Mouse (Mus musculus) heart, adult 11 months (tissue): ENCODE data around the gene Parva.

Experiments
- DNase-seq: peaks from one replicate; pipeline ENCODE4 v3.0.0; 2022

Parva gene

GRCm38 (mm10) chr7:112473649-112474435, 46.5 kb downstream of the Parva start:
- DNase-seq = peak; percentile 90

- peak; percentile 98 for DNase-seq
These were observed 51.8 kb downstream of the Parva start for GRCm38 (mm10) chr7:112479116-112479515.

GRCm38 (mm10) chr7:112481031-112481430, 53.7 kb downstream of the Parva start:
- DNase-seq = peak; percentile 89

- DNase-seq = no peak
These were observed 55.3 kb downstream of the Parva start for GRCm38 (mm10) chr7:112482572-112482971.

- DNase-seq = no peak
These were observed 56.1 kb downstream of the Parva start for GRCm38 (mm10) chr7:112483382-112483781.

GRCm38 (mm10) chr7:112490825-112491224, 63.5 kb downstream of the Parva start:
- no peak for DNase-seq

GRCm38 (mm10) chr7:112491737-112492136, 64.4 kb downstream of the Parva start:
- no peak for DNase-seq

- peak; percentile 91 for DNase-seq
These were observed 68.6 kb downstream of the Parva start for GRCm38 (mm10) chr7:112495950-112496349.

- no peak for DNase-seq
These were observed 69.6 kb downstream of the Parva start for GRCm38 (mm10) chr7:112496921-112497320.

GRCm38 (mm10) chr7:112498591-112499301, 71.4 kb downstream of the Parva start:
- DNase-seq = peak; percentile 91

- DNase-seq = peak; percentile 93
These were observed 72.3 kb downstream of the Parva start for GRCm38 (mm10) chr7:112499453-112500133.

- no peak for DNase-seq
These were observed 72.8 kb downstream of the Parva start for GRCm38 (mm10) chr7:112500134-112500490.

GRCm38 (mm10) chr7:112502050-112502809, 74.9 kb downstream of the Parva start:
- DNase-seq = no peak

- no peak for DNase-seq
These were observed 75.5 kb downstream of the Parva start for GRCm38 (mm10) chr7:112502845-112503244.

- no peak for DNase-seq
These were observed 76.1 kb downstream of the Parva start for GRCm38 (mm10) chr7:112503448-112503847.

GRCm38 (mm10) chr7:112503917-112504316, 76.6 kb downstream of the Parva start:
- no peak for DNase-seq

GRCm38 (mm10) chr7:112509107-112509506, 81.8 kb downstream of the Parva start:
- no peak for DNase-seq

- DNase-seq = peak; percentile 85
These were observed 83.2 kb downstream of the Parva start for GRCm38 (mm10) chr7:112510336-112511048.

GRCm38 (mm10) chr7:112511309-112511708, 84.0 kb downstream of the Parva start:
- DNase-seq = no peak

- DNase-seq = no peak
These were observed 85.0 kb downstream of the Parva start for GRCm38 (mm10) chr7:112512257-112512656.

- no peak for DNase-seq
These were observed 85.6 kb downstream of the Parva start for GRCm38 (mm10) chr7:112512895-112513294.

- no peak for DNase-seq
These were observed 87.4 kb downstream of the Parva start for GRCm38 (mm10) chr7:112514636-112515193.
